Mouse (Mus musculus) liver, embryonic 14.5 days (tissue): ENCODE measurements around the gene Osbpl3. TPM values are rescaled to one million over a fixed set of nuclear protein-coding genes. Genes with fewer than 3 reads are reported as not detected.

Experiments used
- ATAC-seq: fragments of 200-750 bp; cut with Nextera tagmentation; 2 replicates; pipeline ENCODE4 v1.8.0; 2017; ENCODE audit warnings: moderate number of reproducible peaks, mild to moderate bottlenecking, moderate library complexity; ENCODE audit not compliant: insufficient read depth
- DNase-seq, 3 experiments: peaks; one replicate each; pipeline ENCODE4 v3.0.0-alpha.2; 2012 to 2013; ENCODE audit warnings: low read depth in 3 of 3, low spot score in 3 of 3
- H3K27ac ChIP-seq: fragments of 300-500 bp; sonication (generic); 2 replicates; pipeline ENCODE4 v1.5.1; 2014; ENCODE audit warnings: moderate library complexity, mild to moderate bottlenecking, control low read depth, inconsistent platforms
- H3K27me3 ChIP-seq: fragments of 300-500 bp; sonication (generic); 2 replicates; pipeline ENCODE4 v1.6.1; 2014; ENCODE audit warnings: mild to moderate bottlenecking, low read length, moderate library complexity; ENCODE audit not compliant: control insufficient read depth, insufficient read depth
- H3K36me3 ChIP-seq: fragments of 300-500 bp; sonication (generic); replicated peaks from 2 replicates; pipeline ENCODE4 v1.6.1; 2014; ENCODE audit warnings: low read depth; ENCODE audit not compliant: control insufficient read depth, insufficient read depth
- H3K4me1 ChIP-seq, 2 experiments: fragments of 200-500 bp in 1 of 2; fragments of 300-500 bp in 1 of 2; sonication (generic) in 1 of 2; replicated peaks; 2 replicates each; pipeline ENCODE4 v1.6.1; 2012 to 2014; ENCODE audit warnings: antibody characterized with exemption in 1 of 2, inconsistent platforms in 1 of 2, low read length in 1 of 2; ENCODE audit not compliant: control insufficient read depth in 2 of 2, insufficient read depth in 2 of 2
- H3K4me2 ChIP-seq: fragments of 300-500 bp; sonication (generic); 2 replicates; pipeline ENCODE4 v1.6.1; 2014; ENCODE audit warnings: low read depth, mild to moderate bottlenecking, control low read depth, moderate library complexity
- H3K4me3 ChIP-seq, 2 experiments: fragments of 200-500 bp in 1 of 2; fragments of 300-500 bp in 1 of 2; sonication (generic) in 1 of 2; 2 replicates each; pipeline ENCODE4 v1.5.1; 2012 to 2014; ENCODE audit warnings: low read depth in 2 of 2, low read length in 2 of 2, mild to moderate bottlenecking in 2 of 2, control low read depth in 1 of 2, inconsistent platforms in 1 of 2, moderate library complexity in 1 of 2; ENCODE audit not compliant: insufficient read depth in 1 of 2
- H3K9ac ChIP-seq: fragments of 300-500 bp; sonication (generic); replicated peaks from 2 replicates; pipeline ENCODE4 v1.6.1; 2014; ENCODE audit warnings: mild to moderate bottlenecking, control low read depth, moderate library complexity
- H3K9me3 ChIP-seq: fragments of 300-500 bp; sonication (generic); 2 replicates; pipeline ENCODE4 v1.6.1; 2016; ENCODE audit warnings: low read length, mixed read lengths; ENCODE audit not compliant: control insufficient read depth
- CTCF ChIP-seq: IDR thresholded peaks from 2 replicates; pipeline ENCODE4 v1.5.1; 2016; ENCODE audit warnings: antibody characterized with exemption, low read depth, control low read depth
- EP300 ChIP-seq: IDR thresholded peaks from 2 replicates; pipeline ENCODE4 v1.6.1; 2016; ENCODE audit warnings: antibody characterized with exemption, low read depth
- WGBS: fragments of 180-500 bp; shearing (Covaris S2); extraction: QIAGEN DNeasy Blood & Tissue Kit; methylation state at CpG from one replicate; pipeline ENCODE4 v1.1.7; 2014; ENCODE audit not compliant: insufficient replicate concordance; 5-methylcytosine and 5-hydroxymethylcytosine counted together
- polyA plus RNA-seq, 2 experiments: library from polyadenylated mRNA; depleted of rRNA in 1 of 2; stranded (reverse) in 1 of 2; unstranded in 1 of 2; fragments of >200 nt; fragmentation: Nextera tagmentation in 1 of 2; extraction: Ambion mirVana in 1 of 2; gene quantifications; 2 replicates each; pipeline versions ENCODE4 v1.2.1 to v1.2.3; 2012 to 2014

Osbpl3 gene
- 0.51 and 0.70 TPM in 2 replicates for polyA plus RNA-seq (2012; rRNA removed)
- polyA plus RNA-seq (2014; fragmentation: Nextera tagmentation; extraction: Ambion mirVana), result 0.60 and 0.94 TPM in 2 replicates

DNA sequence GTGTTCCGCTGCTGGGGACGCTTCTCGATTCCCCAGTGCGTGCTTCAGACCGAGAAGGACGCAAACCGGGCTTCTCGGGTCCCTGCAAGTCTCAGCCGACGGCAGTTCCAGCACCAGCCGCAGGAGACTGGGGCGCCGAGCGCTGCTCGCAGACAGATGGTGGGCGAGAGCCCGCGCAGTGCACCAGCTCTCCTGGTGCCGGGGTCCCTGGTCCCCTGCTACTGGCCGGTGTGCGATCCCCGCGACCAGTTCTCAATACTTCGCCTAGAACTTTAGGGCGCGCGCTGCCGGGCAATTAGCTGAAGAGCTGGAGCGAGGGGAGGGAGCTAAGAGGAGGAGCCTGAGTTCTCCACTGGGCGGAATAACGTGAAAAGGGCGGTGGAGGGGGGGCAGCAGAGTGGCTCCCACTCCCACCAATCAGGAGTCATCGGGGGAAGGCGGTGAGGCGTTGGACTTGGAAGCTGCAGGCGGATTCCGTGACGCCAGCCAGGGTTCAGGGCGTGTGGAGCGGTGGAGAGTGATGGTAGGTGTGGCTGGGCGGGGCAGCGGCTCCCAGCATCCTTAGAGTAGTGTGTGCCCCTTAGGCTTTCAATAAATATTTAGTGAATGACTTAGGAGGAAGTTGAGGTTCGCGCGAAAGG is at the start of gene Osbpl3:
TSS of gene Osbpl3 (minus strand) at position 373 of the 641 bp plus-strand sequence.
- no peaks in the 10 kb centered on the region for H3K9me3 ChIP-seq
- peaks cover 0 to 9% of the 10 kb centered on the region in 2 experiments; a peak in 3 of 4 replicates for H3K4me1 ChIP-seq
- peak within 1 kb of the TSS; percentile 81 for H3K4me2 ChIP-seq
- ATAC-seq (peak; percentile 87), DNase-seq (peak; percentile 66 to 70 (median 70))
- WGBS, result under 1% methylated on average over 45 of the region's 45 CpGs
- peak within 1 kb of the TSS; percentile 57 for H3K9ac ChIP-seq
- H3K27me3 ChIP-seq, result peaks cover 8% of the 10 kb centered on the region
- no peak within 1 kb of the TSS for H3K27ac ChIP-seq
- TF ChIP-seq CTCF (peak; percentile 55), EP300 (no peak)
- no peaks in the 10 kb centered on the region for H3K36me3 ChIP-seq
- H3K4me3 ChIP-seq, result peak within 1 kb of the TSS; percentile 50 to 58

DNA sequence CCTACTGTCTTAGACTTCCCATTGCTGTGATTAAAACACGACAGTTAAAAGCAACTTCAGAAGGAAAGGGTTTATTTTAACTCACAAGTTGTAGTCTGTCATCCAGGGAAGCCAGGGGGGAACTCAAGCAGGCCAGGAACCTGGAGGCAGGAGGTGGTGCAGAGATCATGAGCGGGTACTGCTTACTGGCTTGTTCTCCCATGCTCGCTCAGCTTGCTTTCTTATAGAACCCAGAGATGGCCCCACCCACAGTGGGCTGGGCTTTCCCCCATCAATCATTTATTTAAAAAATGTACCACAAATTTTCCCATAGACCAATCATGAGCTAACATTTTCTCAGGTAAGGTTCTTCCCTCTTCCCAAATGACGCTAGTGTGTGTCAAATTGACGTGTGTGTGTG is 49.5 kb upstream of the Osbpl3 start:
- Histone ChIP-seq H3K4me3 (peak overlapping the region in 1 of 2 experiments; percentile 14; a peak in 2 of 4 replicates), H3K4me1 (peaks cover 0 to 5% of the 10 kb centered on the region in 2 experiments; a peak in 1 of 4 replicates), H3K27me3 (no peaks in the 10 kb centered on the region), H3K36me3 (no peaks in the 10 kb centered on the region), H3K9ac (no peak overlapping the region), H3K4me2 (peak overlapping the region; percentile 46), H3K27ac (no peak overlapping the region), H3K9me3 (no peaks in the 10 kb centered on the region)
- TF ChIP-seq EP300 (no peak), CTCF (no peak)
- WGBS, result 59% methylated on average over 5 of the region's 5 CpGs
- no peak for DNase-seq
- no peak for ATAC-seq

DNA sequence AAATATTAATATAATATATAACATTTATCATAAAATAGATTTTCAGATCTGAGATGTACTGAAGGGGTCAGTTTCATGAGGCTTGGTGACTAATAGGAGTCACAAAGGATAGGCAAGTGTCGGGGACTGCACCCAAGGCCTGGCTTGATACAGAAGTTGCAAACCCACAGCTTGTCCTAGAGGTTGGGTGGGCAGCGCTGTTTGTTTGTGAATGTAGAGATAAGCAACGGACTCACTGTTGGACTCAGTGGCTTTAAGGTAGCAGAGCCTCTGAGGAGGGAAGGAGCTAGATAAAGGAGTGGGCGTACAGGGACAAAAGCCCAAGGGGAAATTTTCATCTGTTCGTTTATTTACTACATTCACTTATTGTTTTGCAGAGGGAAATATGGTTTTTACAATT is 48.7 kb upstream of the Osbpl3 start:
- Histone ChIP-seq H3K4me2 (peak overlapping the region; percentile 46), H3K9me3 (no peaks in the 10 kb centered on the region), H3K9ac (0 out of 2 replicates have a peak overlapping the region, but pooled peaks have one; percentile 34), H3K27ac (no peak overlapping the region), H3K4me3 (peak overlapping the region; percentile 7 to 14; a peak in 3 of 4 replicates), H3K36me3 (no peaks in the 10 kb centered on the region), H3K4me1 (peaks cover 0 to 5% of the 10 kb centered on the region in 2 experiments; a peak in 1 of 4 replicates), H3K27me3 (no peaks in the 10 kb centered on the region)
- TF ChIP-seq EP300 (peak; percentile 52; the same call in 1 of the 2 replicates), CTCF (no peak)
- peak; percentile 37 to 42 (median 40) for DNase-seq
- ATAC-seq, result peak; percentile 86
- WGBS, result 15% methylated on average over 5 of the region's 5 CpGs

DNA sequence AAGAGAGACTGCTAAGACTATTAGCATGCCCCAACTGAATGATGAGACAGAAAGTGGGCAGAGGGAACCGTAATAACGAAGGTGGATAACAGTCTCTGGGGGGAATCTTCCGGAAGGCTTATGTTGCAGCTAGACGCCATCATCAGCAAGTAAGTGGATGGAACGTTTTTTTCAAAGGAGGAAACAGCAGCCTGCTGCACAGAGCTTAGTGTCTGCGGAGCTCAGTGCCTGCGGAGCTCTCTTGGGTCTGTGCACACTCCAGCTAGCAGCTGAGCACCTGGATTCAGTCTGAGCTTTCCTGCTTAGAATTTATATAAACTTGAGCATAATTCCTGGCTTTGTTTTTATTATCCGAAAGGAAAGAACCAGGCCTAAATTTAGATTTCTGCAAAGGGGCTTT is 47.8 kb upstream of the Osbpl3 start:
- Histone ChIP-seq H3K36me3 (no peaks in the 10 kb centered on the region), H3K4me3 (no peak overlapping the region), H3K27me3 (no peaks in the 10 kb centered on the region), H3K9ac (no peak overlapping the region), H3K27ac (no peak overlapping the region), H3K4me1 (peaks cover 0 to 5% of the 10 kb centered on the region in 2 experiments; a peak in 1 of 4 replicates), H3K9me3 (no peaks in the 10 kb centered on the region), H3K4me2 (peak overlapping the region; percentile 46)
- TF ChIP-seq EP300 (no peak), CTCF (no peak)
- no peak for DNase-seq
- no peak for ATAC-seq
- 56% methylated on average over 8 of the region's 8 CpGs for WGBS

DNA sequence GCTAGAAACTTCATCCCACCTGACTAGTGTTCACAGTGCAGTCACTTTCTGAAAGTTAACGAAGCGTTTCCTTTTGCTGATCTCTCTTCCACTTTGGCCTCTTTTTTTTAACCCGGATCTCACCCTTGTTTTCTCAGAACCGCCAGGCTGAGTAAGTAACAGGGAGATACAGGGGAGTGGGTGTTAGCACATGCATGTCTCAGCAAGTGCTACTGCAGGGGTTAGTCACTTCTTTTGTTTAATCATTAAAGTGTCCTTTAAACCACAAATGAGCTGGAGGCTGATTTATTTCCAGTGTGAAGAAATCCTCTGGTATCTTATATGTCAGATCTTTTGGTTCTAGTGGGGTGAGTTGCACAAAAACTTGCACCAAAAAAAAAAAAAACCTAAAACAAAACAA is 47.0 kb upstream of the Osbpl3 start:
- Histone ChIP-seq H3K9ac (no peak overlapping the region), H3K4me3 (no peak overlapping the region), H3K27me3 (no peaks in the 10 kb centered on the region), H3K36me3 (no peaks in the 10 kb centered on the region), H3K9me3 (no peaks in the 10 kb centered on the region), H3K4me2 (no peak overlapping the region), H3K4me1 (peaks cover 0 to 5% of the 10 kb centered on the region in 2 experiments; a peak in 1 of 4 replicates), H3K27ac (no peak overlapping the region)
- WGBS, result 56% methylated on average over 4 of the region's 4 CpGs
- DNase-seq, result no peak
- no peak for ATAC-seq
- TF ChIP-seq CTCF (no peak), EP300 (no peak)
